Mouse (Mus musculus) heart, embryonic 14.5 days (tissue): Measurements from ENCODE around the gene Kalrn. TPM values are rescaled to one million over a fixed set of nuclear protein-coding genes. Genes with fewer than 3 reads are reported as not detected.

Source experiments
- ATAC-seq: fragments of 200-750 bp; cut with Nextera tagmentation; 2 replicates; pipeline ENCODE4 v1.8.0; 2017; ENCODE audit warnings: low read depth, moderate TSS enrichment; ENCODE audit not compliant: insufficient number of reproducible peaks, insufficient read depth, low FRiP score
- H3K27ac ChIP-seq, 2 experiments: fragments of 200-500 bp in 1 of 2; fragments of 300-500 bp in 1 of 2; sonication (generic) in 1 of 2; replicated peaks in 1 of 2; 2 replicates each; pipeline ENCODE4 v1.5.1; 2012 to 2014; ENCODE audit warnings: low read depth in 2 of 2, low read length in 2 of 2, control low read depth in 1 of 2, mild to moderate bottlenecking in 1 of 2, mixed read lengths in 1 of 2; ENCODE audit not compliant: control insufficient read depth in 1 of 2, insufficient read depth in 1 of 2
- H3K27me3 ChIP-seq: fragments of 300-500 bp; sonication (generic); 2 replicates; pipeline ENCODE4 v1.6.1; 2014; ENCODE audit warnings: mild to moderate bottlenecking, low read length, control low read depth; ENCODE audit not compliant: control insufficient read depth, insufficient read depth
- H3K36me3 ChIP-seq: fragments of 300-500 bp; sonication (generic); 2 replicates; pipeline ENCODE4 v1.6.1; 2014; ENCODE audit warnings: mild to moderate bottlenecking, control low read depth, low read length, mixed read lengths; ENCODE audit not compliant: control insufficient read depth, insufficient read depth
- H3K4me1 ChIP-seq, 2 experiments: fragments of 200-500 bp in 1 of 2; fragments of 300-500 bp in 1 of 2; sonication (generic) in 1 of 2; 2 replicates each; pipeline ENCODE4 v1.6.1; 2012 to 2014; ENCODE audit warnings: low read length in 2 of 2, control low read depth in 1 of 2, mixed read lengths in 1 of 2; ENCODE audit not compliant: control insufficient read depth in 2 of 2, insufficient read depth in 2 of 2
- H3K4me2 ChIP-seq: fragments of 300-500 bp; sonication (generic); 2 replicates; pipeline ENCODE4 v1.6.1; 2014; ENCODE audit warnings: mild to moderate bottlenecking, low read length
- H3K4me3 ChIP-seq, 2 experiments: fragments of 200-500 bp in 1 of 2; fragments of 300-500 bp in 1 of 2; sonication (generic) in 1 of 2; 2 replicates each; pipeline ENCODE4 v1.5.1; 2012 to 2014; ENCODE audit warnings: low read length in 2 of 2, mild to moderate bottlenecking in 2 of 2, control low read depth in 1 of 2, low read depth in 1 of 2, moderate library complexity in 1 of 2; ENCODE audit not compliant: control insufficient read depth in 1 of 2, insufficient read depth in 1 of 2
- H3K9ac ChIP-seq: fragments of 300-500 bp; sonication (generic); 2 replicates; pipeline ENCODE4 v1.6.1; 2014; ENCODE audit warnings: mild to moderate bottlenecking, low read length
- H3K9me3 ChIP-seq: fragments of 300-500 bp; sonication (generic); 2 replicates; pipeline ENCODE4 v1.6.1; 2016; ENCODE audit warnings: low read length, control low read depth; ENCODE audit not compliant: control insufficient read depth
- WGBS: fragments of 180-500 bp; shearing (Covaris S2); extraction: QIAGEN DNeasy Blood & Tissue Kit; methylation state at CpG from one replicate; pipeline ENCODE4 v1.1.7; 2014; 5-methylcytosine and 5-hydroxymethylcytosine counted together
- polyA plus RNA-seq: library from polyadenylated mRNA; unstranded; fragments of >200 nt; fragmentation: Nextera tagmentation; extraction: Ambion mirVana; gene quantifications from 2 replicates; pipeline ENCODE4 v1.2.1, GENCODE M21; 2014

Kalrn gene
- polyA plus RNA-seq, 1 experiment from 2014 or later, result 33.4 TPM

DNA sequence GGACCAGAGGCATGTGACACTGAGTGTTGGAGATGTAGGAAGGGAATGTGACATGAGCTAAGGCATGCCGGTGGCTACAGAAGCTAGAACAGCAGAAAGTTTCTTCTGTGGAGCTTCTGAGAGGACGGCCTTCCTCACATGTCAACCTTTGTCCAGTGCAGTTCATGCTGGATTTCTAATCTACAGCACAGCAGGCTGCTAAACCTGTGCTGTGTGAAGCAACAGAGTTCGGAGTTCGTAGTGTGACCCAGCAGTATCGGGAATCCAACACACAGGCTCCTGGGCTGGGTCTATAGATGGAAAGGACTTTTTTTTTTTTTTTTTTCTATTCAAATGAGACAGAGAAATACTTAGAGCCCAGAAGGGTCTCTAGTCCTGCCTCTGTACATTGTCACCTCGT is 468.9 kb downstream of the Kalrn start:
- Histone ChIP-seq H3K9me3 (no peaks in the 10 kb centered on the region), H3K9ac (no peak overlapping the region), H3K4me2 (no peak overlapping the region), H3K27me3 (no peaks in the 10 kb centered on the region), H3K27ac (no peak overlapping the region), H3K4me3 (no peak overlapping the region), H3K4me1 (peaks cover 14 to 27% of the 10 kb centered on the region in 2 experiments), H3K36me3 (0 out of 2 replicates have a peak, but pooled peaks cover 3% of the 10 kb centered on the region)
- no peak for ATAC-seq
- WGBS, result 84% methylated on average over 6 of the region's 6 CpGs

DNA sequence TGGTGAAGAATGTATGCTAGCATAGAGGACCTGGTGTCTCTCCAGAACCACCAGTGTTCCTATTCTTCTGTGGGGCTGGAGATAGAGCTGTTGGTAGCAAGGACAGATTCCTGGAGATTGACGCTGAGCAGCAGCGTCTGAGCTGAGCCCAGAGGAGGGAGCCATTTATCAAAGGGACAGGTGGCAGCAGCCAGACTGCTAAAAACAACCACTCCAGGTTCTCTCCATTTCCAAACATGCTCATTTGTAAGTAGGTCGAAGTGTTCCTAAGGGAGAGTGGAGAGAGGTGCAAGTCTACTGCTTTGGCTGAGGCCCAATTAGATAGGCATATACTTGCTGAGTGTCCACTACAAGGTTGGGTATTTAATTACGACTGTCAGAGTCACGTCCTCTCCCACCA is 470.6 kb downstream of the Kalrn start:
- Histone ChIP-seq H3K4me2 (no peak overlapping the region), H3K27me3 (no peaks in the 10 kb centered on the region), H3K9ac (peak overlapping the region; percentile 16; the same call in 1 of the 2 replicates), H3K27ac (peak overlapping the region in 1 of 2 experiments; percentile 62; a peak in 2 of 4 replicates), H3K36me3 (0 out of 2 replicates have a peak, but pooled peaks cover 3% of the 10 kb centered on the region), H3K4me3 (no peak overlapping the region), H3K9me3 (no peaks in the 10 kb centered on the region), H3K4me1 (peaks cover 11 to 20% of the 10 kb centered on the region in 2 experiments)
- WGBS, result 16% methylated on average over 5 of the region's 5 CpGs
- ATAC-seq, result peak; percentile 40; the same call in 1 of the 2 replicates

DNA sequence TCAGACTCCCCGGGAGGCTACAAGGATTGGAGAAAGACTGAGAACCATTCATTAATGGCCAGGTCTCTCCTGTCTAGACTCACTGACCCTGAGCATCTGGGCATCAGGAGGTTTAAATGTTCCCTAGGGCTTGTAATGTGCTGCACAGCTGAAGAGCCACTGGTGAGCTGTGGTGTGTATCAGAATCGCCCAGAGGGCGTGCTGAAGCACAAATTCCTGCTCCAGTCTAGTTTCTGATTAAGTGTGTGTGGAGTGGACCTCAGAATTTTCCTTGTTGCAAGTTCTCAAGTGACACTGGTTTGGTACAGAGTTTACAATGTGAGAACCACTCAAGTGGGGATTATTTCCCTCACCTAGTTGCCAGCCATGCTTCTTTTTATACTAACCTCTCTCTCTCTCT is 473.5 kb downstream of the Kalrn start:
- H3K9ac ChIP-seq, result no peak overlapping the region
- peaks cover 11 to 30% of the 10 kb centered on the region in 2 experiments for H3K4me1 ChIP-seq
- no peak for ATAC-seq
- no peaks in the 10 kb centered on the region for H3K9me3 ChIP-seq
- no peaks in the 10 kb centered on the region for H3K27me3 ChIP-seq
- no peak overlapping the region for H3K27ac ChIP-seq
- H3K4me2 ChIP-seq, result no peak overlapping the region
- H3K4me3 ChIP-seq, result no peak overlapping the region
- 0 out of 2 replicates have a peak, but pooled peaks cover 3% of the 10 kb centered on the region for H3K36me3 ChIP-seq
- 60% methylated on average over 3 of the region's 3 CpGs for WGBS

DNA sequence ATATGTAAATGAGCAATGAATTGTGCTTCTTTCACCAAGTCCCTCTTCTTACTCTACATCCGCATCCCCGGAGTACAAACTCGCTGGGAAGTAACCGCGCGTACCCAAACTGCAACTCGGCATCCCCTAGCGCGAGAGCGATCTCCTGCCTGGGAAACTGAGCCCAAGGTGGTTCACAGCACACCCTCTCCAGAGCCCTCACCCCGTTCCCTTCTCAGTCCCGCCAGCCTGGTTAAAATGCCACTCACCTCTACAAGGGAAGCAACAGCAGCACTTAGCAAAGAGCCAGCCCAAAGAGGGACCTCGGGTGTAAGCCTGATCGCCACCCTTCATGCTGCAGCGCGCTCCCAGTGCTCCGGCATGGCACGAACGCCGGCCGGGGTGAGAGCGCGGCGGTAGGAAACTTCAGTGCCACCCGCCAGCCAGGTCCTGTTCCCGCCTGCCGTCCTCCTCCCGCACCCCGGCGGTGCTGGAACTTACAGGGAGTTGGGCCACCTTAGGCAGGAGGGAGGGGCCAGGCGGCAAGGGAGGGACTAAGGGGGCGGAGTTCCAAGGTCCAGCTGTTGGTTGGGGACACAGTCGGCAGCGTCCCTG is 477.7 kb downstream of the Kalrn start:
- under 1% methylated on average over 34 of the region's 34 CpGs for WGBS
- H3K9ac ChIP-seq, result peak overlapping the region; percentile 88
- peak overlapping the region; percentile 88 for H3K4me2 ChIP-seq
- H3K36me3 ChIP-seq, result 0 out of 2 replicates have a peak, but pooled peaks cover 5% of the 10 kb centered on the region
- peaks cover 5 to 22% of the 10 kb centered on the region in 2 experiments for H3K4me1 ChIP-seq
- no peaks in the 10 kb centered on the region for H3K27me3 ChIP-seq
- peak; percentile 78 for ATAC-seq
- peak overlapping the region; percentile 77 to 86 for H3K4me3 ChIP-seq
- peak overlapping the region; percentile 20 to 78 for H3K27ac ChIP-seq
- no peaks in the 10 kb centered on the region for H3K9me3 ChIP-seq

DNA sequence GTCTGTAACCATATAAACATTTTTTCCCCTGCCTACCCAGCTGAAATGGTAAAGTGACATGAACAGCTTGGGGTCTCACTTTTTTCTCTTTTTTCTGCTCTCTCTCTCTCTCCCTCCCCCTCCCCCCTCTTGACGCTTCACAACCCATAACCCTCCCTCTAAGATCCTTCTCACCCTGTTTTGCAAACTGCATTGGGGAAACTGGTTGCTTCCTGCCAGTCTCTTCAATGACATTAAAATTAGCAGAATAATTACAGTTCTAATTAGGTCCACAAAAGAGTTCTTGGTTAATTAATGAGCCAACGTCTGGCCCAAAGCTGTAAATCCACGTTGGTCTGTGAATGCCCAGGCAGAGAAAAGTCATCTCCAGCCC is 478.3 kb downstream of the Kalrn start:
- Histone ChIP-seq H3K9ac (peak overlapping the region; percentile 88), H3K4me1 (peaks cover 5 to 22% of the 10 kb centered on the region in 2 experiments), H3K4me2 (peak overlapping the region; percentile 88), H3K36me3 (0 out of 2 replicates have a peak, but pooled peaks cover 5% of the 10 kb centered on the region), H3K27me3 (no peaks in the 10 kb centered on the region), H3K9me3 (no peaks in the 10 kb centered on the region), H3K4me3 (peak overlapping the region; percentile 77 to 86), H3K27ac (peak overlapping the region; percentile 20 to 78; a peak in 2 of 4 replicates)
- no peak for ATAC-seq
- 0% methylated on average over 3 of the region's 3 CpGs for WGBS

DNA sequence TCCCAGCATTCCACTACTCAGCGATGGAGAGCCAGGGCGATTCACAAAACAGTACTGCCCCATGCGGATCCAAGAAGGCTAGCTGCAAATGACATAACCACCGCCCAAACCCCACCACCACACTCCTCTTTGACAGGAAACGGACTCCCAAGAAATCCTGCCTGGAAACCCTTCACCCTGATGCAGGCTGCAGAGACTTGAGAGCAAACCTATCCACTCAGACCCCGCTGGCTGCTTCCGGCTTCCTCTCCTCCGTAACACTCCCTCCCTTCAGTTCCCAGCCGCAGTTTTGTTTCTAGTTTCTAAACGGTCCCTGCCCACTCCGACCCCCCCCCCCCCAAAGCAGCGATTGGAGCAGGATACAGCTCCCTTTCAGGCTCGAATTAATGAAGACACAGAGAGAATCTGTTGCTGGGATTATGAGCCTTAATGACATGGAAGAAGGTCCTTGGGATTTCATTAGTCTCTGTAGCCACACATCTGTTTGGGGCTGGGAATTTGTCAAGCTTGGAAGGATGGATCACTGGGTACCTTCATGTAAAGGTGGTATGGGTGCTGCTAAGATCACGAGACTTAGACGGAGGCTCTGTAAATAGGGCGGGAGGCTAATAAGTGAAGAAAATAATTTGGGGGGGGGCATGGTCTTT is 478.8 kb downstream of the Kalrn start:
- H3K4me3 ChIP-seq, result peak overlapping the region; percentile 77 to 86
- H3K27me3 ChIP-seq, result no peaks in the 10 kb centered on the region
- H3K9me3 ChIP-seq, result no peaks in the 10 kb centered on the region
- ATAC-seq, result 0 out of 2 replicates have a peak, but pooled peaks have one; percentile 24
- peak overlapping the region; percentile 59 to 77 for H3K27ac ChIP-seq
- H3K4me1 ChIP-seq, result peaks cover 5 to 24% of the 10 kb centered on the region in 2 experiments
- peaks cover 6% of the 10 kb centered on the region; the same call in 1 of the 2 replicates for H3K36me3 ChIP-seq
- peak overlapping the region; percentile 88 for H3K9ac ChIP-seq
- WGBS, result under 1% methylated on average over 16 of the region's 16 CpGs
- H3K4me2 ChIP-seq, result peak overlapping the region; percentile 88

DNA sequence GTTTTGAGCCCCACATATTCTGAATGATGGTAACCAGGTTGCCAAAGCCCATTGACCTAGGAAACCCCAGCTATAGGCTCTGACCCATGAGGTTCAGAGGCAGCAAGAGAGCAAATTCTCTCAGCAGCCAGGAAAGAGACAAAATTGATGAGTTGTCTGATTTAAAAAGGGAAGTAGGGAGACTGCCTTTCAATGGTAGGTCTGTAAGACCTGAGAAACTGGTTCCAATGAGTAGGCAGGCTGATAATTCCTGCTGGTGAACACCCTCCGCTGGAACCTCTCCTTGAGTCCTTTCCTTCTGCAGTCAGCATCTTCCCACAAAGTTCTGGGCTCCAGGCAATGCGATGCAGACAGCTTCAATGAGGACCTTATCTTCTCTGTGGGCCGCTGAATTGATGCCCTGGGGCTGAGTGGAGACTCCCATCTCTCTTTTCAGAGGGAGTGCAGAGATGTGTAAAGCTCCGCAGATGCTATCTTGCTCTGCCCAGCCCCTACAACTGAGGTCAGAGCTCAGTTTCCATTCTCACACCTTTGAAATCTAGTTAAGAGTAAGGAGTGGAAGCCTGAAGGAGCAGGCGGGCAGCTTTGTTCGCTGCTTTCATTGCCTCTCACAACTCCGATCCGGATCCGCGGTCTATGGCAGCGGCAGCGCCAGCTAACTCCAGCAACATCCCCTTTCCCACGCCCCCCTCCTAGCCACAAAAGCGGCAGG is 479.4 kb downstream of the Kalrn start:
- H3K36me3 ChIP-seq, result peaks cover 9% of the 10 kb centered on the region; the same call in 1 of the 2 replicates
- H3K27me3 ChIP-seq, result no peaks in the 10 kb centered on the region
- peak overlapping the region; percentile 88 for H3K9ac ChIP-seq
- 4% methylated on average over 14 of the region's 14 CpGs for WGBS
- H3K27ac ChIP-seq, result peak overlapping the region; percentile 59 to 77
- peak overlapping the region; percentile 88 for H3K4me2 ChIP-seq
- H3K4me3 ChIP-seq, result peak overlapping the region; percentile 77 to 86
- no peak for ATAC-seq
- H3K4me1 ChIP-seq, result peaks cover 5 to 25% of the 10 kb centered on the region in 2 experiments
- H3K9me3 ChIP-seq, result no peaks in the 10 kb centered on the region
